In the genomic region with DNA sequence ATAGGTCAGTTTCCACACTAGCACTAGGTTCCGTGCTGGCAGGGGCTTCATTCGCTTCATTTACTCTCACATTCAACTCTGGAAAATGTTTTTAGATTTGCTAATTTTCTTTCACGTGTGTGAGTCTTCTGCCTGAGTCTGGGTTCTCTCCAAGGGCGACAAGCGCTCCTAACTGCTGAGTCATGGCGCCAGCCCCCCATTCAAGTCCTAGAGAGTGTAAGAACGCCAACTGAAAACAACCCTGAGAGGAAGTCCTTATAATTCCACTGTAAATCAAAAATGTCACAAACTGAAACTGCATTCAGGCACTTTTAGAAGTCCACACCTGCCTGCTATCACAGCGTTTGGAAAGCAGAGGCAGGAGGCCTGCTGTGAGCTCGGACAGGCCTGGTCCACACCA, we compare ENCODE assay signal across 13 mouse cellular contexts. TPM values are rescaled to one million over a fixed set of nuclear protein-coding genes. Genes with fewer than 3 reads are reported as not detected.
DNase-seq lines count a peak whose midpoint lies in the region; ATAC-seq and TF ChIP-seq lines count a peak whose summit lies in the region.
"Had no signal": no experiment of that assay in that cellular context is flagged by ENCODE, and none has a peak within 500 bp of the region (broad histone marks: within the 10 kb centered on the region; RNA-seq: fewer than 3 reads in every experiment).

No protein-coding gene starts in this region.

- no peak for ATAC-seq in liver, embryonic 13.5 days (ENCODE audit: low read depth)

- 66% methylated on average over 9 of the region's 9 CpGs for whole genome bisulfite sequencing in kidney, adult 2 months
- WGBS in liver, embryonic 13.5 days (ENCODE audit: insufficient replicate concordance) = 52% methylated on average over 9 of the region's 9 CpGs

- H3K4me1 ChIP-seq in kidney, adult 2 months (ENCODE audit: control insufficient read depth, insufficient read depth, low read length) = peaks cover 5% of the 10 kb centered on the region; the same call in 1 of the 2 replicates
- H3K4me1 ChIP-seq in liver, embryonic 13.5 days (replicated peaks) = peaks cover 25% of the 10 kb centered on the region

- H3K9ac ChIP-seq in liver, embryonic 13.5 days = no peak overlapping the region; the same call in 1 of the 2 replicates

- no peaks in the 10 kb centered on the region for H3K9me3 ChIP-seq in liver, embryonic 13.5 days (replicated peaks)

- DNase-seq in kidney, adult 2 months = peak; percentile 46
- DNase-seq in kidney, adult 11 months = no peak
- DNase-seq in right cerebral cortex, postnatal 25 days = peak; percentile 20
- DNase-seq in right cerebral cortex, postnatal 14 days = no peak
- peak; percentile 50 for DNase-seq in adrenal gland, postnatal 14 days
- DNase-seq in liver, embryonic 13.5 days = no peak
- DNase-seq in cerebellum, adult 11 months = no peak
- DNase-seq in spleen, adult 18-20 months = no peak
- DNase-seq: cerebellum, postnatal 14 days; gastrocnemius, postnatal 14 days; heart, postnatal 10 days; kidney, adult 8-10 months; lung, postnatal 10 days had no signal

- no peak for TF ChIP-seq POLR2A in kidney, adult 2 months (IDR thresholded peaks at IDR 0.05; ENCODE audit: low read depth, low read length)

- no peaks in the 10 kb centered on the region; the same call in 1 of the 2 replicates for H3K36me3 ChIP-seq in kidney, adult 2 months (ENCODE audit: control insufficient read depth, insufficient read depth, low read length)
- peaks cover 35% of the 10 kb centered on the region for H3K36me3 ChIP-seq in liver, embryonic 13.5 days

- H3K27me3 ChIP-seq in kidney, adult 2 months (replicated peaks; ENCODE audit: control insufficient read depth, insufficient read depth, low read length) = no peaks in the 10 kb centered on the region
- no peaks in the 10 kb centered on the region for H3K27me3 ChIP-seq in liver, embryonic 13.5 days

- no peak for TF ChIP-seq CTCF in kidney, adult 2 months (conservative IDR thresholded peaks at IDR 0.05; ENCODE audit: insufficient read depth, insufficient read length, low read depth, low read length)

- H3K4me3 ChIP-seq in kidney, adult 2 months (ENCODE audit: insufficient read depth, low read depth, low read length) = no peak overlapping the region
- no peak overlapping the region for H3K4me3 ChIP-seq in liver, embryonic 13.5 days (replicated peaks)

- H3K4me2 ChIP-seq in liver, embryonic 13.5 days = no peak overlapping the region

- no peak overlapping the region for H3K27ac ChIP-seq in kidney, adult 2 months (ENCODE audit: insufficient read depth, low read depth, low read length)
- peak overlapping the region; percentile 32 for H3K27ac ChIP-seq in liver, embryonic 13.5 days

RNA-seq across cellular contexts. Expression of a gene that starts 21.9 kb away (rescaled TPM):
- 26.2 and 26.4 TPM in 2 replicates for polyA plus RNA-seq in kidney, adult 2 months (2012; rRNA removed)
- 36.9 and 45.8 TPM in 2 replicates for total RNA-seq in adrenal gland, postnatal 14 days (2021)
- 26.2 and 32.1 TPM in 2 replicates for polyA plus RNA-seq in liver, embryonic 13.5 days (2015; fragmentation: Nextera tagmentation; extraction: Ambion mirVana)

RNA-seq across cellular contexts. Expression of a gene that starts 57.8 kb away (rescaled TPM):
- 212 and 261 TPM in 2 replicates for polyA plus RNA-seq in kidney, adult 2 months (2012; rRNA removed)
- total RNA-seq in adrenal gland, postnatal 14 days (2021) = 166 and 172 TPM in 2 replicates
- polyA plus RNA-seq in liver, embryonic 13.5 days (2015; fragmentation: Nextera tagmentation; extraction: Ambion mirVana) = 164 and 166 TPM in 2 replicates

Comparison
In these comparisons a context has a peak if more than half of its experiments do, and no peak if none do; other contexts are left out.
1. DNase-seq: peak in kidney, adult 2 months (single experiment), right cerebral cortex, postnatal 25 days (single experiment) and adrenal gland, postnatal 14 days (single experiment); none in kidney, adult 11 months (single experiment), right cerebral cortex, postnatal 14 days (single experiment), liver, embryonic 13.5 days (single experiment), cerebellum, adult 11 months (single experiment) and spleen, adult 18-20 months (0 of 2).